Mouse (Mus musculus): ENCODE data around the gene Grik5.

Gene Grik5

GRCm38 (mm10) chr7:25034796-25035195, 37.4 kb downstream of the Grik5 start:
- DNase-seq (ENCODE audit: low spot score in 2 of 2) = peak in 1 of 2 experiments; percentile 64

GRCm38 (mm10) chr7:25031528-25031927, 40.6 kb downstream of the Grik5 start:
- DNase-seq (ENCODE audit: low spot score in 2 of 2) = no peak

- peak; percentile 81 to 83 for DNase-seq (ENCODE audit: low spot score in 2 of 2)
Measured at GRCm38 (mm10) chr7:25030032-25030753, 42.0 kb downstream of the Grik5 start.

- DNase-seq (ENCODE audit: low spot score in 2 of 2) = no peak
Measured at GRCm38 (mm10) chr7:25026452-25026851, 45.7 kb downstream of the Grik5 start.

- no peak for DNase-seq (ENCODE audit: low spot score in 2 of 2)
Measured at GRCm38 (mm10) chr7:25025855-25026439, 46.2 kb downstream of the Grik5 start.

GRCm38 (mm10) chr7:25011592-25011991, 60.6 kb downstream of the Grik5 start:
- DNase-seq (ENCODE audit: low spot score in 2 of 2) = no peak

- peak in 1 of 2 experiments; percentile 78 for DNase-seq (ENCODE audit: low spot score in 2 of 2)
Measured at GRCm38 (mm10) chr7:25010090-25010913, 61.8 kb downstream of the Grik5 start.

- peak in 1 of 2 experiments; percentile 83 for DNase-seq (ENCODE audit: low spot score in 2 of 2)
Measured at GRCm38 (mm10) chr7:25009099-25009700, 62.9 kb downstream of the Grik5 start.

GRCm38 (mm10) chr7:25008635-25009034, 63.5 kb downstream of the Grik5 start:
- no peak for DNase-seq (ENCODE audit: low spot score in 2 of 2)

GRCm38 (mm10) chr7:25007609-25008374, 64.4 kb downstream of the Grik5 start:
- DNase-seq (ENCODE audit: low spot score in 2 of 2) = peak in 1 of 2 experiments; percentile 78

- peak in 1 of 2 experiments; percentile 88 for DNase-seq (ENCODE audit: low spot score in 2 of 2)
Measured at GRCm38 (mm10) chr7:25006586-25007364, 65.4 kb downstream of the Grik5 start.

GRCm38 (mm10) chr7:25006171-25006570, 66.0 kb downstream of the Grik5 start:
- DNase-seq (ENCODE audit: low spot score in 2 of 2) = no peak

- peak; percentile 78 to 82 for DNase-seq (ENCODE audit: low spot score in 2 of 2)
Measured at GRCm38 (mm10) chr7:25005421-25006065, 66.6 kb downstream of the Grik5 start, which contains the start of gene Atp1a3. Gene Atp1a3 (minus strand): TSS chr7:25005958.

- DNase-seq (ENCODE audit: low spot score in 2 of 2) = no peak
Measured at GRCm38 (mm10) chr7:25004806-25005205, 67.3 kb downstream of the Grik5 start.

- no peak for DNase-seq (ENCODE audit: low spot score in 2 of 2)
Measured at GRCm38 (mm10) chr7:25003820-25004388, 68.2 kb downstream of the Grik5 start.

GRCm38 (mm10) chr7:25003291-25003690, 68.9 kb downstream of the Grik5 start:
- DNase-seq (ENCODE audit: low spot score in 2 of 2) = no peak

GRCm38 (mm10) chr7:25000711-25001110, 71.4 kb downstream of the Grik5 start:
- DNase-seq (ENCODE audit: low spot score in 2 of 2) = no peak

- DNase-seq (ENCODE audit: low spot score in 2 of 2) = no peak
Measured at GRCm38 (mm10) chr7:25000211-25000610, 71.9 kb downstream of the Grik5 start.

- peak; percentile 55 to 62 for DNase-seq (ENCODE audit: low spot score in 2 of 2)
Measured at GRCm38 (mm10) chr7:24993081-24993480, 79.1 kb downstream of the Grik5 start.
